Comparison of ENCODE assay signal across 18 mouse cellular contexts in genomic region chr17:79060221-79060620, GRCm38 (mm10).
"Had no signal": no experiment of that assay in that cellular context is flagged by ENCODE, and none has a peak within 500 bp of the region (broad histone marks: within the 10 kb centered on the region; RNA-seq: fewer than 3 reads in every experiment).

No protein-coding gene starts in this region.

- H3K27me3 ChIP-seq: liver, embryonic 15.5 days; lung, embryonic 15.5 days; midbrain, embryonic 12.5 days; midbrain, embryonic 15.5 days; neural tube, embryonic 12.5 days; stomach, embryonic 15.5 days had no signal

- H3K4me3 ChIP-seq: liver, embryonic 15.5 days; lung, embryonic 15.5 days; megakaryocyte, embryonic 14.5 days; midbrain, embryonic 12.5 days; midbrain, embryonic 15.5 days; neural tube, embryonic 12.5 days; stomach, embryonic 15.5 days had no signal

- H3K36me3 ChIP-seq: liver, embryonic 15.5 days; lung, embryonic 15.5 days; midbrain, embryonic 12.5 days; midbrain, embryonic 15.5 days; neural tube, embryonic 12.5 days; stomach, embryonic 15.5 days had no signal

- ATAC-seq: liver, postnatal 0 days; lung, postnatal 0 days; midbrain, embryonic 15.5 days had no signal

- H3K4me1 ChIP-seq: liver, embryonic 15.5 days; megakaryocyte, embryonic 14.5 days; midbrain, embryonic 12.5 days; midbrain, embryonic 15.5 days; neural tube, embryonic 12.5 days; stomach, embryonic 15.5 days had no signal

- H3K9me3 ChIP-seq: liver, embryonic 15.5 days; lung, embryonic 15.5 days; midbrain, embryonic 12.5 days; midbrain, embryonic 15.5 days; neural tube, embryonic 12.5 days; stomach, embryonic 15.5 days had no signal

- H3K9ac ChIP-seq: liver, embryonic 15.5 days; liver, postnatal 0 days; lung, embryonic 15.5 days; midbrain, embryonic 12.5 days; midbrain, embryonic 15.5 days; neural tube, embryonic 12.5 days; stomach, embryonic 15.5 days had no signal

- H3K27ac ChIP-seq: liver, embryonic 15.5 days; lung, embryonic 15.5 days; macrophage; midbrain, embryonic 12.5 days; midbrain, embryonic 15.5 days; neural tube, embryonic 12.5 days; stomach, embryonic 15.5 days; stomach, postnatal 0 days had no signal

- DNase-seq: liver, postnatal 0 days; lung, adult 2 months; lung, postnatal 14 days; lung, postnatal 36 days; right cerebral cortex, postnatal 14 days; thymus, adult 18-20 months; thymus, postnatal 14 days; thymus, postnatal 36 days had no signal

- H3K4me2 ChIP-seq: liver, embryonic 15.5 days; lung, embryonic 15.5 days; midbrain, embryonic 12.5 days; midbrain, embryonic 15.5 days; neural tube, embryonic 12.5 days; stomach, embryonic 15.5 days had no signal
